ENCODE assay signal across 8 mouse cellular contexts in genomic region chr4:139577006-139577405, GRCm38 (mm10). TPM values are rescaled to one million over a fixed set of nuclear protein-coding genes. Genes with fewer than 3 reads are reported as not detected.
A peak's percentile ranks its signal among the peaks of the same experiment; 100 is the strongest.
DNase-seq lines count a peak whose midpoint lies in the region; ATAC-seq and TF ChIP-seq lines count a peak whose summit lies in the region.

No protein-coding gene starts in this region.

- H3K9ac ChIP-seq in lung, postnatal 0 days (replicated peaks; ENCODE audit: low read depth), result no peak overlapping the region
- H3K9ac ChIP-seq in liver, embryonic 11.5 days (ENCODE audit: low read depth, low read length), result no peak overlapping the region
- H3K9ac ChIP-seq in stomach, embryonic 16.5 days (ENCODE audit: low read length), result peak overlapping the region; percentile 95

- intact Hi-C loops in left cerebral cortex, postnatal 25 days (cut with DNase I), result no loop called here

- TF ChIP-seq CTCF in lung, postnatal 0 days (IDR thresholded peaks at IDR 0.05), result no peak

- no peak overlapping the region for H3K4me3 ChIP-seq in lung, postnatal 0 days (ENCODE audit: low read depth, low read length)
- no peak overlapping the region for H3K4me3 ChIP-seq in liver, embryonic 11.5 days (ENCODE audit: low read depth, low read length)
- H3K4me3 ChIP-seq in stomach, embryonic 16.5 days (replicated peaks; ENCODE audit: low read length), result peak overlapping the region; percentile 84; the same call in 1 of the 2 replicates

- H3K36me3 ChIP-seq in lung, postnatal 0 days (ENCODE audit: insufficient read depth, low read length), result no peaks in the 10 kb centered on the region
- no peaks in the 10 kb centered on the region for H3K36me3 ChIP-seq in liver, embryonic 11.5 days (ENCODE audit: control insufficient read depth, insufficient read depth, low read length)
- H3K36me3 ChIP-seq in stomach, embryonic 16.5 days (ENCODE audit: control insufficient read depth, insufficient read depth, low read length), result no peaks in the 10 kb centered on the region

- peak; percentile 73 for DNase-seq in cerebellum, adult 11-12 months
- DNase-seq in cerebellum, postnatal 4 days (ENCODE audit: low spot score in 2 of 2), result no peak
- DNase-seq in lung, postnatal 0 days (ENCODE audit: low spot score), result no peak
- DNase-seq in lung, postnatal 25 days (ENCODE audit: low spot score), result no peak
- DNase-seq in liver, embryonic 11.5 days (ENCODE audit: low spot score), result no peak
- DNase-seq in spleen, postnatal 10 days (ENCODE audit: low spot score in 2 of 2), result no peak
- DNase-seq in left cerebral cortex, postnatal 25 days (ENCODE audit: low spot score in 2 of 2), result no peak

- 66% methylated on average over 7 of the region's 7 CpGs for WGBS in lung, postnatal 0 days
- WGBS in liver, embryonic 11.5 days, result 75% methylated on average over 7 of the region's 7 CpGs
- 62% methylated on average over 7 of the region's 7 CpGs for WGBS in stomach, embryonic 16.5 days

- H3K9me3 ChIP-seq in lung, postnatal 0 days (ENCODE audit: low read length), result no peaks in the 10 kb centered on the region
- H3K9me3 ChIP-seq in liver, embryonic 11.5 days (ENCODE audit: control insufficient read depth, low read length), result no peaks in the 10 kb centered on the region
- no peaks in the 10 kb centered on the region for H3K9me3 ChIP-seq in stomach, embryonic 16.5 days (replicated peaks; ENCODE audit: control insufficient read depth, low read length)

- no peak for ATAC-seq in lung, postnatal 0 days
- ATAC-seq in liver, embryonic 11.5 days (replicated peaks; ENCODE audit: low FRiP score), result no peak
- no peak for ATAC-seq in stomach, embryonic 16.5 days (ENCODE audit: insufficient read depth, low FRiP score)

- TF ChIP-seq EP300 in lung, postnatal 0 days (IDR thresholded peaks at IDR 0.05), result no peak

- H3K4me1 ChIP-seq in lung, postnatal 0 days (ENCODE audit: insufficient read depth, low read depth, low read length), result peaks cover 39% of the 10 kb centered on the region
- H3K4me1 ChIP-seq in liver, embryonic 11.5 days (replicated peaks; ENCODE audit: control insufficient read depth, insufficient read depth, low read length), result peaks cover 46% of the 10 kb centered on the region
- H3K4me1 ChIP-seq in stomach, embryonic 16.5 days (ENCODE audit: control insufficient read depth, insufficient read depth, low read length), result peaks cover 64% of the 10 kb centered on the region

- peak overlapping the region; percentile 97; the same call in 1 of the 2 replicates for H3K4me2 ChIP-seq in lung, postnatal 0 days (replicated peaks; ENCODE audit: low read depth, low read length)
- peak overlapping the region; percentile 90 for H3K4me2 ChIP-seq in liver, embryonic 11.5 days
- H3K4me2 ChIP-seq in stomach, embryonic 16.5 days (ENCODE audit: low read depth, low read length), result peak overlapping the region; percentile 87

- H3K27ac ChIP-seq in lung, postnatal 0 days (ENCODE audit: low read length), result no peak overlapping the region
- H3K27ac ChIP-seq in liver, embryonic 11.5 days (ENCODE audit: low read depth, low read length), result no peak overlapping the region
- H3K27ac ChIP-seq in stomach, embryonic 16.5 days (ENCODE audit: low read length), result no peak overlapping the region

- H3K27me3 ChIP-seq in lung, postnatal 0 days (replicated peaks; ENCODE audit: insufficient read depth, low read length), result no peaks in the 10 kb centered on the region
- H3K27me3 ChIP-seq in liver, embryonic 11.5 days (replicated peaks; ENCODE audit: control insufficient read depth, insufficient read depth, low read length), result peaks cover 26% of the 10 kb centered on the region
- H3K27me3 ChIP-seq in stomach, embryonic 16.5 days (ENCODE audit: control insufficient read depth, insufficient read depth, low read length), result no peaks in the 10 kb centered on the region

RNA-seq across cellular contexts. Expression of gene Gm21969, which starts 26.0 kb away (rescaled TPM):
- polyA plus RNA-seq in lung, postnatal 0 days (2015; fragmentation: Nextera tagmentation; extraction: Ambion mirVana), result not detected in 2 replicates
- not detected in 2 replicates for polyA plus RNA-seq in liver, embryonic 11.5 days (2014; fragmentation: Nextera tagmentation; extraction: Ambion mirVana)
- not detected in 2 replicates for polyA plus RNA-seq in stomach, embryonic 16.5 days (2015; fragmentation: Nextera tagmentation; extraction: Ambion mirVana)
- not detected for total RNA-seq in left cerebral cortex, postnatal 25 days (2021)

RNA-seq across cellular contexts. Expression of gene Aldh4a1, which starts 45.7 kb away (rescaled TPM):
- polyA plus RNA-seq in lung, postnatal 0 days (2015; fragmentation: Nextera tagmentation; extraction: Ambion mirVana), result 13.4 and 19.7 TPM in 2 replicates
- polyA plus RNA-seq in liver, embryonic 11.5 days (2014; fragmentation: Nextera tagmentation; extraction: Ambion mirVana), result 45.2 and 52.0 TPM in 2 replicates
- 35.9 and 38.0 TPM in 2 replicates for polyA plus RNA-seq in stomach, embryonic 16.5 days (2015; fragmentation: Nextera tagmentation; extraction: Ambion mirVana)
- 10 to 100 TPM; 15.9 to 17.3 TPM for total RNA-seq in left cerebral cortex, postnatal 25 days (2021)

RNA-seq across cellular contexts. Expression of gene Iffo2, which starts 46.7 kb away (rescaled TPM):
- polyA plus RNA-seq in lung, postnatal 0 days (2015; fragmentation: Nextera tagmentation; extraction: Ambion mirVana), result 4.7 and 6.2 TPM in 2 replicates
- polyA plus RNA-seq in liver, embryonic 11.5 days (2014; fragmentation: Nextera tagmentation; extraction: Ambion mirVana), result 1.8 and 2.2 TPM in 2 replicates
- 1.8 and 2.4 TPM in 2 replicates for polyA plus RNA-seq in stomach, embryonic 16.5 days (2015; fragmentation: Nextera tagmentation; extraction: Ambion mirVana)
- total RNA-seq in left cerebral cortex, postnatal 25 days (2021), result 10 to 100 TPM; 15.9 to 17.2 TPM
